Mouse (Mus musculus): ENCODE results near the gene Gm20388. TPM values are rescaled to one million over a fixed set of nuclear protein-coding genes. Genes with fewer than 3 reads are reported as not detected.

Gm20388 gene
- polyA plus RNA-seq, 1 experiment, result not detected

GRCm38 (mm10) chr8:123766516-123766915 lies 3855.9 kb downstream of the Gm20388 start:
- H3K4me3 ChIP-seq (ENCODE audit: insufficient read depth, low read depth, low read length), result no peak overlapping the region
- H3K27ac ChIP-seq (ENCODE audit: insufficient read depth, low read depth, low read length), result no peak overlapping the region
- WGBS, result 91% methylated on average over 4 of the region's 4 CpGs
- peaks cover 7% of the 10 kb centered on the region for H3K4me1 ChIP-seq (ENCODE audit: control insufficient read depth, insufficient read depth, low read length)
- no peak for TF ChIP-seq POLR2A (IDR thresholded peaks at IDR 0.05; ENCODE audit: insufficient read depth, low read depth, low read length)
- no peak for TF ChIP-seq CTCF (IDR thresholded peaks at IDR 0.05; ENCODE audit: insufficient read depth, low read depth, low read length)

DNA sequence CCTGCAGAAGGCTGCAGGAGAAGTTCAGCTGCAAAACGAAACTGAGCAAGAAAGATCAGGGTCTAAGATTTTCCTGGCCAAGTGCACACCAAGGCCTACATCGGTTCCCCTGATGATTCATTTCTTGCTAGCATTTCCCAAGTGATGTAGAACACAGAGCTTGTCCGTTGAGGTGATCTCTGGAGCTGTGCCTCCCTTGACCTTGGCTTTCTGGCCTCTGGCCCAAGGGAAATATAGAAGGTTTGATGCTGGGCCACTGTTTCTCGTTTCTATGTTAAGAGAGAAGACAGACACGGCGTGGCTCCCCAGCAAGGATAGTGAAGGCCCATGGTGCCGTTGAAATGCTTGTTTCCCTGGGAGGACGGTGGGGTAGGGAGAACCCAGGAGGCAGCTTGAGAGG lies 3857.2 kb downstream of the Gm20388 start:
- TF ChIP-seq POLR2A (IDR thresholded peaks at IDR 0.05; ENCODE audit: insufficient read depth, low read depth, low read length) (no peak), CTCF (IDR thresholded peaks at IDR 0.05; ENCODE audit: insufficient read depth, low read depth, low read length) (no peak)
- Histone ChIP-seq H3K4me1 (ENCODE audit: control insufficient read depth, insufficient read depth, low read length) (0 out of 2 replicates have a peak, but pooled peaks cover 3% of the 10 kb centered on the region), H3K4me3 (ENCODE audit: insufficient read depth, low read depth, low read length) (no peak overlapping the region), H3K27ac (ENCODE audit: insufficient read depth, low read depth, low read length) (no peak overlapping the region)
- 81% methylated on average over 8 of the region's 8 CpGs for WGBS

- WGBS, result 51% methylated on average over 16 of the region's 16 CpGs
- Histone ChIP-seq H3K4me1 (ENCODE audit: control insufficient read depth, insufficient read depth, low read length) (peaks cover 7% of the 10 kb centered on the region), H3K4me3 (ENCODE audit: insufficient read depth, low read depth, low read length) (no peak overlapping the region), H3K27ac (ENCODE audit: insufficient read depth, low read depth, low read length) (no peak overlapping the region)
- TF ChIP-seq CTCF (IDR thresholded peaks at IDR 0.05; ENCODE audit: insufficient read depth, low read depth, low read length) (peak; percentile 56; the same call in 1 of the 2 replicates), POLR2A (IDR thresholded peaks at IDR 0.05; ENCODE audit: insufficient read depth, low read depth, low read length) (no peak)
These were observed 3858.1 kb downstream of the Gm20388 start for GRCm38 (mm10) chr8:123768492-123769356.

- TF ChIP-seq CTCF (IDR thresholded peaks at IDR 0.05; ENCODE audit: insufficient read depth, low read depth, low read length) (no peak), POLR2A (IDR thresholded peaks at IDR 0.05; ENCODE audit: insufficient read depth, low read depth, low read length) (no peak)
- 64% methylated on average over 12 of the region's 12 CpGs for WGBS
- Histone ChIP-seq H3K4me1 (ENCODE audit: control insufficient read depth, insufficient read depth, low read length) (peaks cover 7% of the 10 kb centered on the region), H3K27ac (ENCODE audit: insufficient read depth, low read depth, low read length) (no peak overlapping the region), H3K4me3 (ENCODE audit: insufficient read depth, low read depth, low read length) (no peak overlapping the region)
These were observed 3862.8 kb downstream of the Gm20388 start for GRCm38 (mm10) chr8:123773468-123773867.

DNA sequence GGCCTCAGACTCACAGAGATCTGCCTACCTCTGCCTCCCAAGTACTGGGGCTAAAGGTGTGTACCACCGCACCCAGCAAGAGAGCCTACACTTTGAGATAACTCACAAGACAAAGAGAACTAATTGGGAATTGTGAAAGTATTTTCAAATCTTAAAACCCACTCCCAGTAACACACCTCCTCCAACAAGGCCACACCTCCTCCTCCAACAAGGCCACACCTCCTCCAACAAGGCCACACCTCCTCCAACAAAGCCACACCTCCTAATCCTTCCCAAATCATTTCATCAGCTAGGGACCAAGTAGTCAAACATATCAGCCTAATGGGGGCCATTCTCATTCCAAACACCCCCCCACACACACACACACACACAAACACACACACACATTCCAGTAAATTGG lies 3863.8 kb downstream of the Gm20388 start:
- no peak for TF ChIP-seq POLR2A (IDR thresholded peaks at IDR 0.05; ENCODE audit: insufficient read depth, low read depth, low read length)
- no peak for TF ChIP-seq CTCF (IDR thresholded peaks at IDR 0.05; ENCODE audit: insufficient read depth, low read depth, low read length)
- 100% methylated on average over 1 of the region's 1 CpGs for WGBS
- Histone ChIP-seq H3K27ac (ENCODE audit: insufficient read depth, low read depth, low read length) (no peak overlapping the region), H3K4me3 (ENCODE audit: insufficient read depth, low read depth, low read length) (no peak overlapping the region), H3K4me1 (ENCODE audit: control insufficient read depth, insufficient read depth, low read length) (peaks cover 7% of the 10 kb centered on the region)

DNA sequence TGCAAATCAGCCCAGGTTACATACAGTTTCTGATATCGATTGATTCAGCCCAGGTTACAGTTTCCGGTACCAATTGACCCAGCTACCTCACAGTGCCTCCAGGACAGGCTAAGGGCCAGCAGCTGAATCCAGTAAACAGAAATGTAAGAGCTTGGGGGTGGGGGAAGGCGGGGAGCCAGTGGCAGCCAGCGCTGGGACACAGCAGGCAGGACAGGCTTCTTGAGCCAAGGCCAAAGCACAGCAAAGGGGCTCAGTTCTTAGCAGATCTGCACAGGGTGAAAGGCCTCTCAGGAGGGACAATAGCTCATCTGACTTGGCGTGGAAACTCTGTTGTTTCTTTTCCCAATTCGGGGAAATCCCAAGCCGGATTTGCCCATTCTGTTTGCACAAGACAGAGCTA lies 3866.7 kb downstream of the Gm20388 start:
- H3K4me1 ChIP-seq (ENCODE audit: control insufficient read depth, insufficient read depth, low read length), result peaks cover 11% of the 10 kb centered on the region
- H3K4me3 ChIP-seq (ENCODE audit: insufficient read depth, low read depth, low read length), result no peak overlapping the region
- H3K27ac ChIP-seq (ENCODE audit: insufficient read depth, low read depth, low read length), result no peak overlapping the region
- no peak for TF ChIP-seq POLR2A (IDR thresholded peaks at IDR 0.05; ENCODE audit: insufficient read depth, low read depth, low read length)
- TF ChIP-seq CTCF (IDR thresholded peaks at IDR 0.05; ENCODE audit: insufficient read depth, low read depth, low read length), result no peak
- 43% methylated on average over 7 of the region's 7 CpGs for WGBS

- Histone ChIP-seq H3K4me1 (ENCODE audit: control insufficient read depth, insufficient read depth, low read length) (peaks cover 9% of the 10 kb centered on the region), H3K4me3 (ENCODE audit: insufficient read depth, low read depth, low read length) (no peak overlapping the region), H3K27ac (ENCODE audit: insufficient read depth, low read depth, low read length) (no peak overlapping the region)
- TF ChIP-seq CTCF (IDR thresholded peaks at IDR 0.05; ENCODE audit: insufficient read depth, low read depth, low read length) (no peak), POLR2A (IDR thresholded peaks at IDR 0.05; ENCODE audit: insufficient read depth, low read depth, low read length) (no peak)
- 60% methylated on average over 3 of the region's 3 CpGs for WGBS
These were observed 3869.8 kb downstream of the Gm20388 start for GRCm38 (mm10) chr8:123780471-123780870.

- Histone ChIP-seq H3K27ac (ENCODE audit: insufficient read depth, low read depth, low read length) (no peak overlapping the region), H3K4me1 (ENCODE audit: control insufficient read depth, insufficient read depth, low read length) (peaks cover 12% of the 10 kb centered on the region), H3K4me3 (ENCODE audit: insufficient read depth, low read depth, low read length) (no peak overlapping the region)
- TF ChIP-seq POLR2A (IDR thresholded peaks at IDR 0.05; ENCODE audit: insufficient read depth, low read depth, low read length) (no peak), CTCF (IDR thresholded peaks at IDR 0.05; ENCODE audit: insufficient read depth, low read depth, low read length) (no peak)
- WGBS, result 82% methylated on average over 8 of the region's 8 CpGs
These were observed 3870.6 kb downstream of the Gm20388 start for GRCm38 (mm10) chr8:123781256-123781655.

DNA sequence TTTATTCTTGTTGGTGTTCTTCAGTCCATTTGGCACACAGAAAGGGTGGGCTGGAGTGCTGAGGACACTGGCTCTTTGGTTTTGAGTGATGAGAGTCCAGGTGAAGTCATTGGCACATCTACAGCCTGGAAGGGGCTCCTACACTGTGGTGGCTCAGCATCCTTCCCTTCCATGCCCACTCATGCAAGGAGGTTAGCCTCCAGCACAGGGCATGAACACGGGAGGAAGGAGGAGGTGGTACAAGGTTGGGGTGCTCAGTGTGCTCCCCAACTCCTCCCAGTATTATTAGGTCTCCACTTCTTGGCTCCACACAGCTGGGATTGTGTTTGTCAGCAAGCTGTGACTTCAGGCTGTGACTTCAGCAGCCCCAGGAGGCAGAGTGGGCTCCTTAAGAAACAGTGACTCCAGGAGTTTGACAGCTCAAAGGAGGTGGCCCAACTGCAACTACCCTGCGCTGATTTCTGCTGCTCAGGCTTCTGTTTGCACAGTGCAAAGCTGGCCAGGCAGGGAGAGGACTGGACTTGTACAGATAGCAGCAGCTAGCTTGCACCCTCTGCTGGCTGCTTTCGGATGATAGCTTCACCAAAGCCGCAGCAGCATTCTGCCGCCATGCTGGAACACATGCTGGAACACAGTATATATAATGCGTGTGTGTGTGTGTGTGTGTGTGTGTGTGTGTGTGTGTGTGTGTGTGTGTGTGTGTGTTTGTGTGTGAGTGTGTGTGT lies 3873.0 kb downstream of the Gm20388 start:
- peak; percentile 72 for TF ChIP-seq CTCF (IDR thresholded peaks at IDR 0.05; ENCODE audit: insufficient read depth, low read depth, low read length)
- no peak for TF ChIP-seq POLR2A (IDR thresholded peaks at IDR 0.05; ENCODE audit: insufficient read depth, low read depth, low read length)
- WGBS, result 5% methylated on average over 6 of the region's 6 CpGs
- Histone ChIP-seq H3K27ac (ENCODE audit: insufficient read depth, low read depth, low read length) (no peak overlapping the region), H3K4me1 (ENCODE audit: control insufficient read depth, insufficient read depth, low read length) (peaks cover 22% of the 10 kb centered on the region), H3K4me3 (ENCODE audit: insufficient read depth, low read depth, low read length) (no peak overlapping the region)

All from olfactory bulb, adult 2 months (tissue).